Mouse (Mus musculus) CD4-positive naive resting alpha-beta T cell, adult 57 days (primary cell): ENCODE data around the gene Zfp180. TPM values are rescaled to one million over a fixed set of nuclear protein-coding genes. Genes with fewer than 3 reads are reported as not detected.

Source experiments
- total RNA-seq: library from RNA; stranded (reverse); gene quantifications from one replicate; pipeline ENCODE4 v1.2.4, GENCODE M21; 2023

The Zfp180 gene
- 32.1 TPM for total RNA-seq

DNA sequence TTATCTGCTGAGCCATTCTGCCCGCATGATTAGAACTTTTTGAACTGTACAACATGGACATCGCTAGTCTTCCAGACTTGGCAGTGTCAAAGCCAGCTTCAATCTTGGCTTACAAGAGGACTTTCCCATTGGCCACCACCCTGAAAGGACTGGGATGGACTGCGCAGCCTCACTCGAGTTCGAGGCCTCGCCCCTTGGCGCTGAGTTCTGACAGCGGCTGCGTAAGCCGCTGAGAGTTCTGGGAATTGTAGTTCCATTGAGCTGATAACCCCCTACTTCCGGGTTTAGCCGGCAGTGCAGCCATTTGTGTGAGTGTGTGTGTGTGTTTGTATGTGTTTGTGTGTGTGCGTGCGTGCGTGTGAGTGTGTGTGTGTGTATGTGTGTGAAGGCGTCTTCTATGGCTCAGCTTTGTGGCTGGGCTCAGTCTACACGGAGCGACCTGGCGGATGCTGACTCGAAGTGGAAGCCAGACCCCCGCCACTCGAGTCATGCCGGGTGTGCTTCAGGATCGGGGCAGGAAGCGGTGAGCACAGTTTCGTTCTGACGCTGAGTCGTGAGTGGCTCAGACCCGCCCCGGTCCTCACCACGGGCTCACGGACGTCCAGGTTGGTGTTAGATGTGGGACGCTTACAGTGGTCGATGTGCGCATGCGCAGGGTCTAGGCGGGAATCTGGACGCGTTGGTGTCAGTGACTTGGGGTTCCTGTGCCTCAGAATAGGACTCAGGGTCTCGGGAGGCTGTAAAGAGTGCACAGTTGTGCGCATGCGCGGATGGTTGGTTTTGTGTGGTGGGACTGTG is at the start of gene Zfp180:
Gene Zfp180 (plus strand): TSS at position 291 of the 798 bp plus-strand sequence.

DNA sequence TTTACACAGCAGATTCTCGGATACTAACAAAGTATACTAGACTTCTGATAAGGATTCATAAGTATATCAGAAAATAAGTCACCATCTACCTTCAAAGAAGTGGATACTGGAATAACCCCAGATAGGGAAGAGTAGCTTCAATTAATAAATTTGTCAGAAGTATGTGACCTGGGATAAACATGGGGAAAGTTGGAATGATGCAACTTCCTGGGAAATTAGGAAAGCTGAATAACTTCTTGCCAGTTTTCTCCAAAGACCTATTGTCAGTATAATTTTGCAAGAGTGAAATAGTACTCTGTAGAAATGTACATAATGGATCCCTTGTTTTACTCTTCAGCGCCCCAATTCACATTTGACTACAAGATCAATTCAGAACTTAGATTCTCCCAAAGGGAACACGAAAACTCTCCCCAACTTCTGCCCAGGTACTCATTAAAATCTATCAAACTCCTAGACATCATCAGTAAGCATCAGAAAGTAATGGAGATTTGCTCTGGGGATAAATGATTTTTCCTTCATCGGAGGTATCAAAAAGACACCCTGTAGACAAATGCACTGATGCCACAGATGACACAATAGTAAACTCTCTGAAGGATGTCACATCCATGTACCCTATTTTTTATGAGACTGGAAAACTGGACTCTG is 28.9 kb upstream of the Zfp180 start, which contains the start of gene Vmn1r183:
Gene Vmn1r183 (plus strand): TSS at position 595 of the 645 bp plus-strand sequence.

DNA sequence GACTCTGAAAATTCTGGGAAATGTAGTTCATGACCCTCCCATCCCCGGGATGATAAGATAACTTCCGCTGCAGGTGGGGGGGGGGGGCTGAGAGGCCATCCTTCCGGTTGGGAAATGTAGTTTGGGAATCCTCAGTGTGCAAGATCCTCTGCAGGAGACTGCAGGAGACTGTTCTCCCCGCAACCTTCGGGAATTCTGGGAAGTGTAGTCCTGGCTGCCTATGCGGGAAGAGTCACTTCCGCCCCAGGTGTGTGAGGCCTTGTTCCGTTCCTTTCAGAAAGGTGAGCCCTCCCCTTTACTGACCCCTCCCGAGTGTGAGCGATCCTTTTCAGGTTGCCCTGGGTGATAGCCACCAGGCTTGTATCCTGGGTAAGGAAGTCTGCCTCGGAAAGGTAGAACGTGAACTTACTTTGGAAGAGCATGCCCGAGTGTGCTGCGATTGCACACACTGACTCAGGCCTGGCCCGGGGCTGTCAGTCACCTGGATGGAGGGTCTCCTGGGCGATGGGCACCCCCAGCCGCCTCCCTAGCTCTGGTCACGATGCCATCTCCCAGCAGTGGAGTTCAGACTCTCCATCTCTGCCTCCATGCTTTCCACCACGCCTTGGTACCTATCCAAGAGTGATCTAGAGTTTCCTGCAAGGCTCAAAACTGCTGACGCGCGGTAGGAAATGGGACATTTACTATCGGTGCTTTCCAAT is 30.6 kb downstream of the Zfp180 start, which contains the start of gene Zfp112:
Gene Zfp112 (plus strand): TSS at position 159 of the 701 bp plus-strand sequence.

DNA sequence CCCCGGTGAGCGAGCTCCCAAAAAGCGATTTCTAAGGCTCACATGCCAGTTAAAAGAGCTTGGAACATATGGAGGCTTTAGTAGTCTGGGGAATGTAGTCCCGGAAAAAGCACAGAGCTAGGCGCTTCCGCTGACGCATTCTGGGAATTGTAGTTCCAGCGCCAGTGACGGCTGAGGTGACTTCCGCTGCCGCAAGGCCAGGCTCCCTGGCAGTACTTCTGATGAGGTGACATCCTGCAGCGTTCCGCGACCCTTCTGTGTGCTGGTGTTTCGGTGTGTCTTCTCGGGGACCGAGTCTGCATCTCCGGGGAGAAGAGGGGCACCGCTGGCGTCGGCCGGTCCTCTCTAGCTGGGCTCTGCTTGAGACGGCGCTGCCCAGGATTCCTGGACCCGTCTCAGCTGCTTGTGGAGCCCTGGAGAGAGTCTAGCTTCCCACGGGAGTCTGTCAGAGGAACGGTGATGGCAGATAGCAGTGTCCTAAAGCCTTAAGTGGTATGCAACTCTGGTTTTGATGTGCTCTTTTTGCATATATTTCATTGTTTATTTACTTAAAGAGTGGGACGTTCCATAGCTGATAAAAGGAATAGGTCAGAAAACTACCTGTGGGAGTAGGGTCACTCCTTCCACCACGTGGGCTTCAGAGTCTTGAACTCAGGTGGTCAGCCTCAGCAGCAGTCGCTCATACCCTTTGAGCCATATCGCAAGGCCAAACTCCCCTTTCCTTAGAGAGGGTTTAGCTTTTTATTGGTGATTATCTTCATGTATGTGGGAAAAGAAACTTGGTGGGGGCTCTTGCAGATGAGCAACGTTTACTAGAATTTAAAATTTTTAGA is 52.5 kb downstream of the Zfp180 start, which contains the start of gene Zfp235:
Gene Zfp235 (plus strand): TSS at position 174 of the 833 bp plus-strand sequence.

Other genes with a start within 250 kb of the Zfp180 start
- gene Vmn1r176, start 244.6 kb upstream of the Zfp180 start, total RNA-seq, result not detected
- not detected for gene Vmn1r177, start 215.5 kb upstream of the Zfp180 start, total RNA-seq
- gene Vmn1r178, start 189.9 kb upstream of the Zfp180 start, total RNA-seq, result not detected
- gene Vmn1r179, start 154.9 kb upstream of the Zfp180 start, total RNA-seq, result not detected
- not detected for gene Vmn1r180, start 131.3 kb upstream of the Zfp180 start, total RNA-seq
- gene Vmn1r181, start 107.3 kb upstream of the Zfp180 start, total RNA-seq, result not detected
- not detected for gene V1rd19, start 80.2 kb upstream of the Zfp180 start, total RNA-seq
- gene Vmn1r183, start 28.7 kb upstream of the Zfp180 start, total RNA-seq, result not detected
- gene Zfp112, start 30.4 kb downstream of the Zfp180 start, total RNA-seq, result 2.5 TPM
- 6.9 TPM for gene Zfp235, start 52.2 kb downstream of the Zfp180 start, total RNA-seq
- gene Zfp114, start 93.1 kb downstream of the Zfp180 start, total RNA-seq, result not detected
- 0.77 TPM for gene Zfp111, start 129.5 kb downstream of the Zfp180 start, total RNA-seq
- gene Zfp109, start 155.6 kb downstream of the Zfp180 start, total RNA-seq, result 2.3 TPM
- not detected for gene Zfp108, start 172.9 kb downstream of the Zfp180 start, total RNA-seq
- gene Zfp93, start 188.5 kb downstream of the Zfp180 start, total RNA-seq, result 0.98 TPM
- 11.3 TPM for gene Zfp61, start 219.3 kb downstream of the Zfp180 start, total RNA-seq
- 5.2 TPM for gene Zfp94, start 234.7 kb downstream of the Zfp180 start, total RNA-seq